Mouse (Mus musculus) spleen, adult 10 weeks (tissue): ENCODE data around the gene A930009A15Rik. TPM values are rescaled to one million over a fixed set of nuclear protein-coding genes. Genes with fewer than 3 reads are reported as not detected.

Experiments used
- polyA plus RNA-seq: library from polyadenylated mRNA; stranded (reverse); fragments of 350-450 nt; fragmentation: Illumina TruSeq; extraction: RNeasy Lipid Tissue Mini Kit (QIAGEN cat#74804); gene quantifications from one replicate; pipeline ENCODE4 v1.2.3, GENCODE M21; 2015; ENCODE audit warnings: low replicate concordance; ENCODE audit not compliant: insufficient read depth

Gene A930009A15Rik
- polyA plus RNA-seq, result not detected

DNA sequence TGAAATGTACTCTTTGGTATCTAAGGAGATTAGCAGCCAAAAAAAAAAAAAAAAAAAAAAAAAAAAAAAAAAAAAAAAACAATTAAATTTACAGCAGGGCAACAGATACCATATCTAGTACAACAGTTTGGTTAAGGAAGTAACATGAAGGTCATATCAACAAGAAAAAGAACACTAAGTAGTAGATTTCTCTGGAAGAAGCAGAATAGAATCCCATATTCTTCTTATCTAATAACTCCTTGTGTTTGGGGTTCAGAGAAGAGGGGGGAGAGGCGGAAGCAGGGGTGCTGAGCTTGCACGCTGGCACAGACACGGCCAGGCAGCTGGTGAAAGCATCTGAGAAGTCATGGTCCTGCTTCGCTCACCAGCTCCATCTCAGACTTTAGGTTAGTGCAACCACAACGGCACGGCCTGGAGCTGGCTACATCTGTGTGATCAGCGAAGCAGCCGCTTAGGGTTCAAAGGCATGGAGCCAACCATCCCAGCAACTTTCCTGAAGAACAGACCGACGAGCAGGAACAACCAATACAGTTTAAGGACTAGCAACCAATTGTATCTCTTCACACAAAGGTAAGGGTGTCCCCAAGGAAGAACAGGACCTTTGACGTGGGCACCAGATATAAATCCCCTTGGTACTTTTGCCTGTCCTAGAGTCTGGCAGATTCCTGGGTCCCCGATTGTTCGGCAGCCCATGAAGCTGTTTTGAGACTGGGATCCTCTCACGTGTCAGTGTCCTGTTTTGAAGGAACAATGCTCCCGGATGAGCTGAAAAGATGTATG, at the start of gene A930009A15Rik:
Gene A930009A15Rik, plus strand, starts transcription at position 275 of the 780 bp plus-strand sequence.

DNA sequence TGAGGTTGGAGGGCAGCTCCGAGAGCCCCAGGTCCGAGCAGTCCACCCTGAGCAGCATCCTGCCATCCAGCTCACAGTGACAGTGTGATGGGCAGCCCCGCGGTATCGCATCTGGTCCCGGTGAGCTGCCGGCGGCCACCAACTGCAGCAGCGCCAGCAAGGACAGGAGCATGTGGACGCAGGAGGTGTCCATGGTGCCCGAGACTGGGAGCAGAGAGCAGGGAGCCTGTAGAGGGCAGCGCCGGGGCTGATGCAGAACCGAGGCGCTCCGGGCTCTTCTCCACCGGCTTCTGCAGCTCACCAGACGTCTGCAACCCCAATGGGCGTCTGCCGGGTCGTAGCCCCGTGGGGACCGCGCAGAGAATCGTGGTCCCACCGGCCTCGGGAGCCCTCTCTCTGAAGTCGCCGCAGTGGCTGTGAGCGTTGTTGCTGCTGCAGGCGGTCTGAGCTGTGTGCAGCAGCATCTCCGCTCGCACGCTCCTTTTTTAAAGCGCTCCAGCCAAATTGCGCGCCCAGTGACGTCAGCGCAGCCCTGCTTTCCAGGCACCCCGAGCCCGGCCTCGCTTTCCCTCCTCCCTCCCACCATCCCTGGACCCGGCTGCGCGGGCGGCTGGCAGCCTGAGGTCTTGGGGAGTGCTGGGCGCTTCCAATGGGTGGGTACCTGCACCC, 17.6 kb downstream of the A930009A15Rik start, which contains the start of gene Lgr5:
Gene Lgr5, minus strand, starts transcription at position 480 of the 669 bp plus-strand sequence.

Other genes with a start within 250 kb of the A930009A15Rik start
- gene Tmem19, start 207.5 kb upstream of the A930009A15Rik start, polyA plus RNA-seq, result 36.5 TPM
- 20.1 TPM for gene Thap2, start 185.5 kb upstream of the A930009A15Rik start, polyA plus RNA-seq
- gene Zfc3h1, start 185.0 kb upstream of the A930009A15Rik start, polyA plus RNA-seq, result 232 TPM
- gene Lgr5, start 17.8 kb downstream of the A930009A15Rik start, polyA plus RNA-seq, result 0.62 TPM
- 8.5 TPM for gene Tspan8, start 246.8 kb downstream of the A930009A15Rik start, polyA plus RNA-seq